Mouse (Mus musculus): ENCODE results near the gene Mdga1.

Gene Mdga1

GRCm38 (mm10) chr17:29970037-29970555 lies at the start of gene Mdga1:
Gene Mdga1, minus strand, starts transcription at chr17:29970087.
- DNase-seq = no peak

GRCm38 (mm10) chr17:30018927-30019610 lies 49.2 kb upstream of the Mdga1 start:
- DNase-seq = no peak

- no peak for DNase-seq
Observed at GRCm38 (mm10) chr17:30014660-30015059, 44.8 kb upstream of the Mdga1 start.

GRCm38 (mm10) chr17:30008392-30008791 lies 38.5 kb upstream of the Mdga1 start:
- no peak for DNase-seq

GRCm38 (mm10) chr17:30007883-30008282 lies 38.0 kb upstream of the Mdga1 start:
- DNase-seq = no peak

GRCm38 (mm10) chr17:30006877-30007276 lies 37.0 kb upstream of the Mdga1 start:
- no peak for DNase-seq

- DNase-seq = peak; percentile 63
Observed at GRCm38 (mm10) chr17:30005451-30005941, 35.6 kb upstream of the Mdga1 start.

GRCm38 (mm10) chr17:30005103-30005443 lies 35.2 kb upstream of the Mdga1 start:
- no peak for DNase-seq

- DNase-seq = peak; percentile 94
Observed at GRCm38 (mm10) chr17:30004203-30005102, 34.6 kb upstream of the Mdga1 start, which contains the start of gene Zfand3. Gene Zfand3, plus strand, starts transcription at chr17:30004733.

GRCm38 (mm10) chr17:29998566-29999295 lies 28.8 kb upstream of the Mdga1 start:
- no peak for DNase-seq

GRCm38 (mm10) chr17:29997726-29998125 lies 27.8 kb upstream of the Mdga1 start:
- no peak for DNase-seq

- no peak for DNase-seq
Observed at GRCm38 (mm10) chr17:29995986-29996385, 26.1 kb upstream of the Mdga1 start.

GRCm38 (mm10) chr17:29994459-29994858 lies 24.6 kb upstream of the Mdga1 start:
- no peak for DNase-seq

- DNase-seq = no peak
Observed at GRCm38 (mm10) chr17:29994011-29994410, 24.1 kb upstream of the Mdga1 start.

GRCm38 (mm10) chr17:29993488-29993887 lies 23.6 kb upstream of the Mdga1 start:
- no peak for DNase-seq

- DNase-seq = no peak
Observed at GRCm38 (mm10) chr17:29990845-29991244, 21.0 kb upstream of the Mdga1 start.

- no peak for DNase-seq
Observed at GRCm38 (mm10) chr17:29990136-29990535, 20.2 kb upstream of the Mdga1 start.

GRCm38 (mm10) chr17:29989653-29990052 lies 19.8 kb upstream of the Mdga1 start:
- no peak for DNase-seq

GRCm38 (mm10) chr17:29988141-29988540 lies 18.3 kb upstream of the Mdga1 start:
- DNase-seq = no peak

GRCm38 (mm10) chr17:29985534-29985933 lies 15.6 kb upstream of the Mdga1 start:
- no peak for DNase-seq

GRCm38 (mm10) chr17:29984931-29985330 lies 15.0 kb upstream of the Mdga1 start:
- no peak for DNase-seq

- DNase-seq = no peak
Observed at GRCm38 (mm10) chr17:29983190-29983589, 13.3 kb upstream of the Mdga1 start.

- DNase-seq = no peak
Observed at GRCm38 (mm10) chr17:29981568-29981967, 11.7 kb upstream of the Mdga1 start.
